ENCODE assay signal across 18 mouse cellular contexts in the genomic region with DNA sequence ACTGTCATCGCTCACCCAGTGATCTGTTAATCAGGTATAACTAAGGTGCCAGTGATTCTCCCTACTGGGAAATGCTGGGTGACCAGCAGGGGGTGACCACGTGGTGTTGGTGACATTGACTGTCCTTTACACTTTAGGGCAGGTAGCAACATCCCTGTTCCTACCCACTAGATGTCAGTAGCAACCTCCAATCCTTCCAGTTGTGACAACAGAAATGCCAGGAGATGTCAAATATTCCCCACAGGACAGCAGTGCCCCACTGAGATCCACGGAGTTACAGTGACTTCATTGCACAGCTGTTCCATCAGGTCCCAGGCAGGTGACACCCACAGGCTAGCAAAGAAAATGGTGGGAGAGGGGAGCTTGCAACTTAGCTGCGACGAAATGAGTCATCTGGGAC.
DNase-seq lines count a peak whose midpoint lies in the region; TF ChIP-seq lines count a peak whose summit lies in the region.
"Had no signal": no experiment of that assay in that cellular context is flagged by ENCODE, and none has a peak within 500 bp of the region (broad histone marks: within the 10 kb centered on the region; RNA-seq: fewer than 3 reads in every experiment).

No protein-coding gene starts in this region.

- intact Hi-C loops in heart, postnatal 10 days (cut with DNase I): loop anchor here (10.0 kb wide), 1 partner anchor 729 kb away; no protein-coding TSS in a partner anchor
- intact Hi-C loops in heart, postnatal 14 days (cut with DNase I): loop anchor here (5.0 kb wide), 2 partner anchors 124 to 986 kb away; no protein-coding TSS in a partner anchor

- in situ Hi-C loops in CH12.LX (cut with MboI; ENCODE audit: low pct_ligation_motif_present, low pct_unique_long_range_greater_than_20kb, low sequenced_read_pairs): no loop called here

- no peak for TF ChIP-seq EP300 in CH12.LX (IDR thresholded peaks at IDR 0.05; ENCODE audit: low read length)

- TF ChIP-seq RAD21 in CH12.LX (IDR thresholded peaks at IDR 0.05; ENCODE audit: low read depth, low read length): peak; percentile 66

- H3K36me3 ChIP-seq in CH12.LX (replicated peaks in 1 of 2; ENCODE audit: control insufficient read depth in 1 of 2, insufficient read depth in 1 of 2, low read length in 1 of 2): no peaks in the 10 kb centered on the region
- H3K36me3 ChIP-seq: embryonic facial prominence, embryonic 15.5 days; heart, embryonic 12.5 days; hindbrain, embryonic 12.5 days; liver, embryonic 13.5 days; midbrain, embryonic 15.5 days had no signal

- TF ChIP-seq POLR2A in CH12.LX (IDR thresholded peaks at IDR 0.05; ENCODE audit: low read depth, low read length): no peak
- TF ChIP-seq POLR2A in brain, embryonic 14.5 days (IDR thresholded peaks at IDR 0.05; ENCODE audit: borderline replicate concordance, extremely low read depth, insufficient read depth, insufficient read length, poor library complexity, severe bottlenecking): no peak

- no peaks in the 10 kb centered on the region for H3K9me3 ChIP-seq in CH12.LX (replicated peaks; ENCODE audit: low read length)
- H3K9me3 ChIP-seq: embryonic facial prominence, embryonic 15.5 days; heart, embryonic 12.5 days; hindbrain, embryonic 12.5 days; liver, embryonic 13.5 days; midbrain, embryonic 15.5 days had no signal

- H3K9ac ChIP-seq in CH12.LX (ENCODE audit: insufficient read depth, low read depth): no peak overlapping the region
- H3K9ac ChIP-seq: embryonic facial prominence, embryonic 15.5 days; heart, embryonic 12.5 days; hindbrain, embryonic 12.5 days; liver, embryonic 13.5 days; midbrain, embryonic 15.5 days had no signal

- H3K79me2 ChIP-seq in CH12.LX (replicated peaks; ENCODE audit: control insufficient read depth, extremely low read depth, insufficient read depth, poor library complexity, severe bottlenecking): no peaks in the 10 kb centered on the region

- TF ChIP-seq CTCF in layer of hippocampus, adult 2 months (conservative IDR thresholded peaks at IDR 0.05): peak; percentile 65
- peak; percentile 21 to 75; a peak in 3 of 4 replicates for TF ChIP-seq CTCF in CH12.LX (conservative IDR thresholded peaks at IDR 0.05 in 1 of 2, IDR thresholded peaks at IDR 0.05 in 1 of 2; ENCODE audit: low read depth in 2 of 2, low read length in 2 of 2)
- TF ChIP-seq CTCF in brain, embryonic 14.5 days (IDR thresholded peaks at IDR 0.05; ENCODE audit: borderline replicate concordance, extremely low read depth, insufficient read depth, insufficient read length): peak; percentile 22; the same call in 1 of the 2 replicates

- H3K27me3 ChIP-seq in CH12.LX (replicated peaks): no peaks in the 10 kb centered on the region
- H3K27me3 ChIP-seq: embryonic facial prominence, embryonic 15.5 days; heart, embryonic 12.5 days; liver, embryonic 13.5 days; midbrain, embryonic 15.5 days had no signal

- dilution Hi-C loops in CH12.LX (cut with MboI; ENCODE audit: extremely low pct_ligation_motif_present, extremely low pct_unique_long_range_greater_than_20kb, low sequenced_read_pairs): no loop called here

- no peak overlapping the region for H3K4me2 ChIP-seq in CH12.LX (ENCODE audit: insufficient read depth, low read depth, poor library complexity, severe bottlenecking)
- H3K4me2 ChIP-seq: embryonic facial prominence, embryonic 15.5 days; heart, embryonic 12.5 days; hindbrain, embryonic 12.5 days; liver, embryonic 13.5 days; midbrain, embryonic 15.5 days had no signal

- peak; percentile 7 for DNase-seq in adrenal gland, adult 2 months
- DNase-seq in adrenal gland, adult 8-10 months: no peak
- no peak for DNase-seq in layer of hippocampus, adult 2 months (ENCODE audit: low spot score in 2 of 2)
- no peak for DNase-seq in layer of hippocampus, postnatal 25 days (ENCODE audit: extremely low spot score in 1 of 2, low spot score in 1 of 2)
- DNase-seq in CH12.LX (ENCODE audit: extremely low read depth): no peak
- no peak for DNase-seq in brain, embryonic 14.5 days (ENCODE audit: low read depth)
- no peak for DNase-seq in heart, postnatal 10 days
- no peak for DNase-seq in heart, postnatal 14 days
- DNase-seq: adrenal gland, postnatal 25 days; kidney, postnatal 10 days; left cerebral cortex, postnatal 4 days; liver, embryonic 13.5 days; thymus, adult 2 months had no signal

- no peak overlapping the region for H3K4me3 ChIP-seq in layer of hippocampus, adult 2 months
- H3K4me3 ChIP-seq in CH12.LX (replicated peaks in 1 of 3; ENCODE audit: low read depth in 2 of 3, low read length in 2 of 3, poor library complexity in 1 of 3): no peak overlapping the region
- H3K4me3 ChIP-seq: embryonic facial prominence, embryonic 15.5 days; heart, embryonic 12.5 days; hindbrain, embryonic 12.5 days; liver, embryonic 13.5 days; midbrain, embryonic 15.5 days had no signal

- H3K4me1 ChIP-seq in CH12.LX (ENCODE audit: control insufficient read depth in 1 of 2, insufficient read depth in 2 of 2): peaks cover 0 to 6% of the 10 kb centered on the region in 2 experiments; a peak in 1 of 4 replicates
- H3K4me1 ChIP-seq: embryonic facial prominence, embryonic 15.5 days; heart, embryonic 12.5 days; liver, embryonic 13.5 days had no signal

- H3K27ac ChIP-seq in layer of hippocampus, adult 2 months: peak overlapping the region; percentile 92
- H3K27ac ChIP-seq in CH12.LX (ENCODE audit: insufficient read depth, low read depth): no peak overlapping the region
- H3K27ac ChIP-seq: embryonic facial prominence, embryonic 15.5 days; hindbrain, embryonic 12.5 days; liver, embryonic 13.5 days; macrophage; midbrain, embryonic 15.5 days had no signal

TF ChIP-seq in CH12.LX, 34 proteins besides CTCF, POLR2A, EP300 and RAD21:
- TF ChIP-seq NRF1 (IDR thresholded peaks at IDR 0.05; ENCODE audit: low read depth, low read length): no peak
- no peak for TF ChIP-seq E2F4 (IDR thresholded peaks at IDR 0.05; ENCODE audit: insufficient replicate concordance, low read depth, low read length)
- no peak for TF ChIP-seq ELF1 (IDR thresholded peaks at IDR 0.05; ENCODE audit: low read depth, low read length)
- no peak for TF ChIP-seq TCF12 (IDR thresholded peaks at IDR 0.05; ENCODE audit: low read depth, low read length)
- TF ChIP-seq ZKSCAN1 (IDR thresholded peaks at IDR 0.05; ENCODE audit: borderline replicate concordance, low read depth, low read length): no peak
- TF ChIP-seq ZNF384 (IDR thresholded peaks at IDR 0.05; ENCODE audit: low read depth, low read length): no peak
- no peak for TF ChIP-seq ZC3H11A (IDR thresholded peaks at IDR 0.05; ENCODE audit: low read depth, low read length)
- TF ChIP-seq UBTF (IDR thresholded peaks at IDR 0.05; ENCODE audit: low read depth, low read length): no peak
- no peak for TF ChIP-seq MEF2A (IDR thresholded peaks at IDR 0.05; ENCODE audit: borderline replicate concordance, low read depth, low read length)
- no peak for TF ChIP-seq ZMIZ1 (IDR thresholded peaks at IDR 0.05; ENCODE audit: low read depth, low read length)
- TF ChIP-seq CHD1 (IDR thresholded peaks at IDR 0.05; ENCODE audit: low read depth, low read length): no peak
- TF ChIP-seq MYC (IDR thresholded peaks at IDR 0.05; ENCODE audit: low read depth, low read length): 0 out of 2 replicates have a peak, but pooled peaks have one; percentile 20
- no peak for TF ChIP-seq BHLHE40 (IDR thresholded peaks at IDR 0.05; ENCODE audit: low read depth, low read length)
- TF ChIP-seq GABPA (IDR thresholded peaks at IDR 0.05; ENCODE audit: insufficient replicate concordance, low read depth, low read length): no peak
- TF ChIP-seq JUND (conservative IDR thresholded peaks at IDR 0.05; ENCODE audit: low read depth, low read length): no peak
- no peak for TF ChIP-seq KAT2A (IDR thresholded peaks at IDR 0.05; ENCODE audit: insufficient replicate concordance, low read length)
- TF ChIP-seq CHD2 (IDR thresholded peaks at IDR 0.05; ENCODE audit: low read length): no peak
- no peak; the same call in 1 of the 2 replicates for TF ChIP-seq USF1 (IDR thresholded peaks at IDR 0.05; ENCODE audit: low read depth, low read length)
- TF ChIP-seq MAX (IDR thresholded peaks at IDR 0.05; ENCODE audit: low read length): peak; percentile 64
- no peak for TF ChIP-seq ETS1 (conservative IDR thresholded peaks at IDR 0.05; ENCODE audit: low read depth, low read length)
- no peak for TF ChIP-seq JUN (IDR thresholded peaks at IDR 0.05; ENCODE audit: insufficient read depth, low read depth, low read length)
- TF ChIP-seq SIN3A (IDR thresholded peaks at IDR 0.05; ENCODE audit: low read length): no peak
- TF ChIP-seq SMC3 (IDR thresholded peaks at IDR 0.05; ENCODE audit: low read depth, low read length): peak; percentile 48
- peak; percentile 15; the same call in 1 of the 2 replicates for TF ChIP-seq USF2 (conservative IDR thresholded peaks at IDR 0.05; ENCODE audit: low read depth, low read length)
- no peak for TF ChIP-seq RCOR1 (conservative IDR thresholded peaks at IDR 0.05; ENCODE audit: low read depth, low read length)
- TF ChIP-seq MXI1 (IDR thresholded peaks at IDR 0.05; ENCODE audit: low read depth, low read length): no peak
- no peak for TF ChIP-seq IRF4 (IDR thresholded peaks at IDR 0.05; ENCODE audit: low read depth, low read length)
- TF ChIP-seq MAFK (IDR thresholded peaks at IDR 0.05; ENCODE audit: insufficient replicate concordance, low read length): no peak
- TF ChIP-seq NELFE (IDR thresholded peaks at IDR 0.05; ENCODE audit: low read depth, low read length): no peak
- no peak for TF ChIP-seq TBP (conservative IDR thresholded peaks at IDR 0.05; ENCODE audit: low read depth, low read length)
- no peak for TF ChIP-seq PAX5 (IDR thresholded peaks at IDR 0.05; ENCODE audit: low read length)
- no peak for TF ChIP-seq POLR2AphosphoS2 (IDR thresholded peaks at IDR 0.05; ENCODE audit: low read depth, low read length)
- TF ChIP-seq MAZ (IDR thresholded peaks at IDR 0.05; ENCODE audit: low read depth, low read length): no peak
- TF ChIP-seq HCFC1 (IDR thresholded peaks at IDR 0.05; ENCODE audit: low read depth, low read length): no peak
